Mouse (Mus musculus) kidney, adult 2 months (tissue): ENCODE data around the gene Duoxa2. TPM values are rescaled to one million over a fixed set of nuclear protein-coding genes. Genes with fewer than 3 reads are reported as not detected.
A peak's percentile ranks its signal among the peaks of the same experiment; 100 is the strongest.
"Not testable (repeated sequence)": the region's sequence is repeated elsewhere in the genome, so short reads cannot be mapped to it uniquely, and the experiment has no call there.

Experiments used
- DNase-seq: peaks from one replicate; pipeline ENCODE4 v3.0.0; 2021
- H3K27ac ChIP-seq: fragments of 200-500 bp; 2 replicates; pipeline ENCODE4 v1.5.1; 2012; ENCODE audit warnings: low read depth, low read length, control low read depth, inconsistent platforms; ENCODE audit not compliant: insufficient read depth
- H3K27me3 ChIP-seq: fragments of 200-500 bp; replicated peaks from 2 replicates; pipeline ENCODE4 v1.6.1; 2012; ENCODE audit warnings: mild to moderate bottlenecking, moderate library complexity, low read length, inconsistent platforms; ENCODE audit not compliant: control insufficient read depth, insufficient read depth
- H3K36me3 ChIP-seq: fragments of 200-500 bp; 2 replicates; pipeline ENCODE4 v1.6.1; 2012; ENCODE audit warnings: mild to moderate bottlenecking, moderate library complexity, low read length, inconsistent platforms; ENCODE audit not compliant: control insufficient read depth, insufficient read depth
- H3K4me1 ChIP-seq: fragments of 200-500 bp; 2 replicates; pipeline ENCODE4 v1.6.1; 2011; ENCODE audit warnings: low read length; ENCODE audit not compliant: control insufficient read depth, insufficient read depth
- H3K4me3 ChIP-seq: fragments of 200-500 bp; 2 replicates; pipeline ENCODE4 v1.5.1; 2011; ENCODE audit warnings: mild to moderate bottlenecking, low read depth, low read length, control low read depth; ENCODE audit not compliant: insufficient read depth
- CTCF ChIP-seq: fragments of 200-500 bp; conservative IDR thresholded peaks from 2 replicates; pipeline ENCODE4 v1.5.1; 2011; ENCODE audit warnings: low read depth, mild to moderate bottlenecking, control low read depth, low read length, moderate library complexity, mixed read lengths; ENCODE audit not compliant: insufficient read depth, insufficient read length
- POLR2A ChIP-seq: fragments of 200-500 bp; IDR thresholded peaks from one replicate; pipeline ENCODE4 v1.6.1; 2011; ENCODE audit warnings: low read depth, low read length, control low read depth
- WGBS: fragments of 180-500 bp; shearing (Covaris S2); methylation state at CpG from one replicate; pipeline ENCODE4 v1.1.7; 2018; 5-methylcytosine and 5-hydroxymethylcytosine counted together
- polyA plus RNA-seq: library from polyadenylated mRNA; depleted of rRNA; stranded (reverse); fragments of >200 nt; gene quantifications from 2 replicates; pipeline ENCODE4 v1.2.3, GENCODE M21; 2012

Duoxa2 gene
- polyA plus RNA-seq, 1 experiment: not detected

GRCm38 (mm10) chr2:122324586-122324985 lies 25.9 kb downstream of the Duoxa2 start:
- H3K27ac ChIP-seq: no peak overlapping the region
- H3K4me3 ChIP-seq: no peak overlapping the region
- DNase-seq: peak; percentile 52
- no peak for TF ChIP-seq POLR2A
- no peak for TF ChIP-seq CTCF
- H3K4me1 ChIP-seq: 0 out of 2 replicates have a peak, but pooled peaks cover 2% of the 10 kb centered on the region
- no peaks in the 10 kb centered on the region for H3K36me3 ChIP-seq
- no peaks in the 10 kb centered on the region for H3K27me3 ChIP-seq
- WGBS: 45% methylated on average over 3 of the region's 3 CpGs

- DNase-seq: no peak
- Histone ChIP-seq H3K27ac (no peak overlapping the region), H3K4me1 (0 out of 2 replicates have a peak, but pooled peaks cover 2% of the 10 kb centered on the region), H3K36me3 (no peaks in the 10 kb centered on the region), H3K4me3 (no peak overlapping the region), H3K27me3 (no peaks in the 10 kb centered on the region)
- WGBS: 77% methylated on average over 2 of the region's 2 CpGs
- TF ChIP-seq CTCF: no peak
- TF ChIP-seq POLR2A: no peak
Measured at GRCm38 (mm10) chr2:122325361-122325760, 26.7 kb downstream of the Duoxa2 start.

GRCm38 (mm10) chr2:122327986-122328385 lies 29.3 kb downstream of the Duoxa2 start:
- no peak for DNase-seq
- Histone ChIP-seq H3K4me1 (0 out of 2 replicates have a peak, but pooled peaks cover 2% of the 10 kb centered on the region), H3K27ac (no peak overlapping the region), H3K27me3 (no peaks in the 10 kb centered on the region), H3K36me3 (no peaks in the 10 kb centered on the region), H3K4me3 (no peak overlapping the region)
- 59% methylated on average over 3 of the region's 3 CpGs for WGBS
- no peak for TF ChIP-seq POLR2A
- TF ChIP-seq CTCF: no peak

GRCm38 (mm10) chr2:122330317-122330716 lies 31.6 kb downstream of the Duoxa2 start:
- not testable (repeated sequence) for H3K27me3 ChIP-seq, H3K4me3 ChIP-seq, H3K36me3 ChIP-seq, H3K27ac ChIP-seq, DNase-seq, H3K4me1 ChIP-seq
- WGBS: 87% methylated on average over 6 of the region's 6 CpGs

GRCm38 (mm10) chr2:122332222-122332621 lies 33.5 kb downstream of the Duoxa2 start:
- Histone ChIP-seq H3K27ac (no peak overlapping the region), H3K4me1 (no peaks in the 10 kb centered on the region), H3K36me3 (no peaks in the 10 kb centered on the region), H3K27me3 (no peaks in the 10 kb centered on the region), H3K4me3 (no peak overlapping the region)
- DNase-seq: no peak
- TF ChIP-seq CTCF (no peak), POLR2A (no peak)
- 90% methylated on average over 3 of the region's 3 CpGs for WGBS

GRCm38 (mm10) chr2:122334170-122334569 lies 35.5 kb downstream of the Duoxa2 start:
- Histone ChIP-seq H3K4me3 (no peak overlapping the region), H3K4me1 (no peaks in the 10 kb centered on the region), H3K36me3 (no peaks in the 10 kb centered on the region), H3K27me3 (no peaks in the 10 kb centered on the region), H3K27ac (no peak overlapping the region)
- TF ChIP-seq CTCF (no peak), POLR2A (no peak)
- no peak for DNase-seq
- 60% methylated on average over 3 of the region's 3 CpGs for WGBS

GRCm38 (mm10) chr2:122337291-122337690 lies 38.6 kb downstream of the Duoxa2 start:
- Histone ChIP-seq H3K4me1 (no peaks in the 10 kb centered on the region), H3K27ac (no peak overlapping the region), H3K27me3 (no peaks in the 10 kb centered on the region), H3K4me3 (no peak overlapping the region), H3K36me3 (no peaks in the 10 kb centered on the region)
- DNase-seq: no peak
- TF ChIP-seq CTCF (no peak), POLR2A (no peak)
- 67% methylated on average over 21 of the region's 21 CpGs for WGBS
